Mouse (Mus musculus): ENCODE measurements around the gene Olfr527. TPM values are rescaled to one million over a fixed set of nuclear protein-coding genes. Genes with fewer than 3 reads are reported as not detected.

Gene Olfr527
- polyA plus RNA-seq, 1 experiment from 2014 or later = not detected

Other genes starting within 250 kb of the Olfr527 start
- gene Prap1, start 240.6 kb upstream of the Olfr527 start, polyA plus RNA-seq (2015; fragmentation: Nextera tagmentation; extraction: Ambion mirVana) = 0.46 TPM in 1 of 2 replicates, not detected in the other
- gene Fuom, start 231.6 kb upstream of the Olfr527 start, polyA plus RNA-seq (2015; fragmentation: Nextera tagmentation; extraction: Ambion mirVana) = 19.9 and 20.1 TPM in 2 replicates
- 7.2 and 7.6 TPM in 2 replicates for gene Paox, start 218.2 kb upstream of the Olfr527 start, polyA plus RNA-seq (2015; fragmentation: Nextera tagmentation; extraction: Ambion mirVana)
- gene Echs1, start 217.5 kb upstream of the Olfr527 start, polyA plus RNA-seq (2015; fragmentation: Nextera tagmentation; extraction: Ambion mirVana) = 132 and 133 TPM in 2 replicates
- 29.2 and 32.8 TPM in 2 replicates for gene Mtg1, start 196.5 kb upstream of the Olfr527 start, polyA plus RNA-seq (2015; fragmentation: Nextera tagmentation; extraction: Ambion mirVana)
- gene Sprn, start 179.1 kb upstream of the Olfr527 start, polyA plus RNA-seq (2015; fragmentation: Nextera tagmentation; extraction: Ambion mirVana) = 7.8 and 8.1 TPM in 2 replicates
- not detected in 2 replicates for gene Olfr522, start 169.3 kb upstream of the Olfr527 start, polyA plus RNA-seq (2015; fragmentation: Nextera tagmentation; extraction: Ambion mirVana)
- gene Olfr523, start 160.8 kb upstream of the Olfr527 start, polyA plus RNA-seq (2015; fragmentation: Nextera tagmentation; extraction: Ambion mirVana) = not detected in 2 replicates
- gene Olfr524, start 128.1 kb upstream of the Olfr527 start, polyA plus RNA-seq (2015; fragmentation: Nextera tagmentation; extraction: Ambion mirVana) = not detected in 2 replicates
- gene Cd163l1, start 115.8 kb upstream of the Olfr527 start, polyA plus RNA-seq (2015; fragmentation: Nextera tagmentation; extraction: Ambion mirVana) = 0.05 TPM in 1 of 2 replicates, not detected in the other
- not detected in 2 replicates for gene 5830411N06Rik, start 86.7 kb upstream of the Olfr527 start, polyA plus RNA-seq (2015; fragmentation: Nextera tagmentation; extraction: Ambion mirVana)
- gene Olfr525, start 13.2 kb upstream of the Olfr527 start, polyA plus RNA-seq (2015; fragmentation: Nextera tagmentation; extraction: Ambion mirVana) = not detected in 2 replicates
- gene Olfr60, start 27.7 kb downstream of the Olfr527 start, polyA plus RNA-seq (2015; fragmentation: Nextera tagmentation; extraction: Ambion mirVana) = not detected in 2 replicates
- not detected in 2 replicates for gene Olfr530, start 42.3 kb downstream of the Olfr527 start, polyA plus RNA-seq (2015; fragmentation: Nextera tagmentation; extraction: Ambion mirVana)
- gene Olfr531, start 68.9 kb downstream of the Olfr527 start, polyA plus RNA-seq (2015; fragmentation: Nextera tagmentation; extraction: Ambion mirVana) = not detected in 2 replicates
- not detected in 2 replicates for gene Olfr532, start 87.6 kb downstream of the Olfr527 start, polyA plus RNA-seq (2015; fragmentation: Nextera tagmentation; extraction: Ambion mirVana)
- gene Olfr533, start 129.4 kb downstream of the Olfr527 start, polyA plus RNA-seq (2015; fragmentation: Nextera tagmentation; extraction: Ambion mirVana) = not detected in 2 replicates
- not detected in 2 replicates for gene Olfr535, start 150.2 kb downstream of the Olfr527 start, polyA plus RNA-seq (2015; fragmentation: Nextera tagmentation; extraction: Ambion mirVana)
- gene Olfr536, start 173.4 kb downstream of the Olfr527 start, polyA plus RNA-seq (2015; fragmentation: Nextera tagmentation; extraction: Ambion mirVana) = not detected in 2 replicates
- not detected in 2 replicates for gene Olfr538, start 233.9 kb downstream of the Olfr527 start, polyA plus RNA-seq (2015; fragmentation: Nextera tagmentation; extraction: Ambion mirVana)

All from midbrain, embryonic 13.5 days (tissue).